Mouse (Mus musculus): ENCODE measurements around the gene Olfr630.

The Olfr630 gene

GRCm38 (mm10) chr7:103757233-103757632, at the start of gene Olfr630:
Gene Olfr630 (minus strand): TSS chr7:103757333.
- TF ChIP-seq GATA4 (IDR thresholded peaks at IDR 0.05; ENCODE audit: insufficient replicate concordance, low read length) = no peak

GRCm38 (mm10) chr7:103806856-103807255, 49.7 kb upstream of the Olfr630 start:
- TF ChIP-seq GATA4 (IDR thresholded peaks at IDR 0.05; ENCODE audit: insufficient replicate concordance, low read length) = no peak

- no peak for TF ChIP-seq GATA4 (IDR thresholded peaks at IDR 0.05; ENCODE audit: insufficient replicate concordance, low read length)
Observed at GRCm38 (mm10) chr7:103792669-103793388, 35.7 kb upstream of the Olfr630 start.

- TF ChIP-seq GATA4 (IDR thresholded peaks at IDR 0.05; ENCODE audit: insufficient replicate concordance, low read length) = no peak
Observed at GRCm38 (mm10) chr7:103791721-103792120, 34.6 kb upstream of the Olfr630 start, which contains the start of gene Olfr67. Gene Olfr67 (minus strand): TSS chr7:103791821.

- no peak for TF ChIP-seq GATA4 (IDR thresholded peaks at IDR 0.05; ENCODE audit: insufficient replicate concordance, low read length)
Observed at GRCm38 (mm10) chr7:103779598-103779997, 22.5 kb upstream of the Olfr630 start, which contains the start of gene Olfr68. Gene Olfr68 (minus strand): TSS chr7:103779698.

GRCm38 (mm10) chr7:103771494-103771893, 14.4 kb upstream of the Olfr630 start, which contains the start of gene Olfr69:
Gene Olfr69 (minus strand): TSS chr7:103771594.
- no peak for TF ChIP-seq GATA4 (IDR thresholded peaks at IDR 0.05; ENCODE audit: insufficient replicate concordance, low read length)

- no peak for TF ChIP-seq GATA4 (IDR thresholded peaks at IDR 0.05; ENCODE audit: insufficient replicate concordance, low read length)
Observed at GRCm38 (mm10) chr7:103744843-103745242, 12.3 kb downstream of the Olfr630 start, which contains the start of gene Olfr629. Gene Olfr629 (minus strand): TSS chr7:103744943.

GRCm38 (mm10) chr7:103730074-103730473, 27.1 kb downstream of the Olfr630 start, which contains the start of gene Olfr628:
Gene Olfr628 (plus strand): TSS chr7:103730374.
- no peak for TF ChIP-seq GATA4 (IDR thresholded peaks at IDR 0.05; ENCODE audit: insufficient replicate concordance, low read length)

GRCm38 (mm10) chr7:103714371-103714770, 42.8 kb downstream of the Olfr630 start, which contains the start of gene Olfr243:
Gene Olfr243 (plus strand): TSS chr7:103714671.
- TF ChIP-seq GATA4 (IDR thresholded peaks at IDR 0.05; ENCODE audit: insufficient replicate concordance, low read length) = no peak

GRCm38 (mm10) chr7:103712024-103712423, 45.1 kb downstream of the Olfr630 start:
- no peak for TF ChIP-seq GATA4 (IDR thresholded peaks at IDR 0.05; ENCODE audit: insufficient replicate concordance, low read length)

All from liver, adult (tissue).